Mouse (Mus musculus) heart, postnatal 10 days (tissue): ENCODE measurements around the gene Col16a1. TPM values are rescaled to one million over a fixed set of nuclear protein-coding genes. Genes with fewer than 3 reads are reported as not detected.
A peak's percentile ranks its signal among the peaks of the same experiment; 100 is the strongest.

Experiments used
- DNase-seq, 2 experiments: peaks; one replicate each; pipeline ENCODE4 v3.0.0; 2021
- intact Hi-C: fragments of 180-260 bp; cut with DNase I; formaldehyde crosslinking; loops from one replicate; pipeline ENCODE4 v1.15.1; 2025
- total RNA-seq, 2 experiments: library from RNA; stranded (reverse); gene quantifications; 2 replicates each; pipeline ENCODE4 v1.2.3; 2021

The Col16a1 gene
- 10 to 100 TPM; 24.6 to 25.4 TPM for total RNA-seq

- peak; percentile 95 for DNase-seq
- intact Hi-C loops: no loop called here
These were observed at the start of gene Col16a1 for GRCm38 (mm10) chr4:130047331-130048202. Gene Col16a1, plus strand, starts transcription at chr4:130047840.

DNA sequence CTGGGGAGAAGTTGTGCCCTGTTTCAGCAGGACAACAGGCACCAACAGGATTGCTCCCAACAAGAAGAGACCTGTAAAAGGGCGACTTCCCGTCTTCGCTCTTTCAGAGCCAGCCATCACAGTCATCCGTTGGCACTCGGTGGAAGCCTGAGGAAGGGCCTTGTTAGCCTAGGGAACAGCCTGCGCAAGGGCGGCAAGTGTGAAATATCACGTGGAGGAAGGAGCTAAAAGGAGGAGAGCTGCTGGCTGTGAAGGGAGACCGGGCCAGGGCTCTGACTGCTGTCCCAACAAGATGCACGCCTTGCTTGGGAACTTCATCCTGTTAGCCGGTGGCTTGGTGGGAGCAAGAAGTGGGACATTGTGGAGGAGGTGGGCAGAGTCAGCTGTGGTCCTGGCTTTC lies 49.5 kb upstream of the Col16a1 start:
- intact Hi-C loops: no loop called here
- DNase-seq: no peak

GRCm38 (mm10) chr4:130001710-130002109 lies 45.9 kb upstream of the Col16a1 start:
- intact Hi-C loops: no loop called here

GRCm38 (mm10) chr4:130002157-130002556 lies 45.5 kb upstream of the Col16a1 start:
- intact Hi-C loops: no loop called here
- no peak for DNase-seq

More at GRCm38 (mm10) chr4:130001710-130002109, 45.9 kb upstream of the Col16a1 start:
- DNase-seq: no peak

- intact Hi-C loops: no loop called here
- DNase-seq: peak in 1 of 2 experiments; percentile 32
These were observed 42.0 kb upstream of the Col16a1 start for GRCm38 (mm10) chr4:130005593-130005992.

GRCm38 (mm10) chr4:130006533-130006932 lies 41.1 kb upstream of the Col16a1 start:
- no peak for DNase-seq
- intact Hi-C loops: no loop called here

- DNase-seq: no peak
- intact Hi-C loops: no loop called here
These were observed 38.6 kb upstream of the Col16a1 start for GRCm38 (mm10) chr4:130009043-130009442.

DNA sequence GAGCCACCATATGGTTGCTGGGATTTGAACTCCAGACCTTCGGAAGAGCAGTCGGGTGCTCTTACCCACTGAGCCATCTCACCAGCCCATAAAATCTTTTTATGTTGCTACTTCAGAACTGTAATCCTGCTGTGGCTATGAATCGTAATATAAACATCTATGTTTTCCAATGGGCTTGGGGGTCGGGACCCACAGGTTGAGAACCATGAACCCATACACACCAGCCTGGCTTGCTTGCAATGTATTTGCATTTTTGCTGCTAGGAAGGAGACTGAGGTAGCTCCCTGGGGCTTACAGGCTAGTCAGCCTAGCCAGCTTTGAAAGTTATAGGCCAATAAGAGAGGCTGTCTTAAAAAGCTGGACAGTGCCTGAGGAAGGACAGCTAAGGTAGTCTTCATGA lies 36.9 kb upstream of the Col16a1 start:
- intact Hi-C loops: no loop called here
- DNase-seq: no peak

GRCm38 (mm10) chr4:130012234-130012633 lies 35.4 kb upstream of the Col16a1 start:
- intact Hi-C loops: no loop called here
- DNase-seq: no peak

DNA sequence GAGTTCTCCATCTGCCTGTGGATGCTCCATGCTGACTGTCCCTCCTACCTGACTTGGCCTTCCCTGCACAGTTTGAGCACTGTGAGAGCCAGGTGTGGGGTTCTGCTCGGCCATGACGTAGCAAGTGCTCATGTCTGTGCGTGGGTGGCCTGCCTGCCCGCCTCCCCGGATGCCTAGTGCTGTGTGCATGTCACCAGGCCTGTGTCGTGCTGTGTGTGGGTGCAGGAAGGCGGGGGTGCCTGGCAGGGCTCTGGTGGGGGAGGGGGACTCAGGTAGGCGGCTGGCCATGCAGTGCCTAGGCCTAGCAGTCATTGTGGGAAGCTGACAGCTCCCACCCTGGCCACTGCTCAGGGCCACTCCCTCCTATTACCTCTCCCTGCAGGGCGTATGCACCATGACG lies 34.5 kb upstream of the Col16a1 start:
- intact Hi-C loops: no loop called here
- DNase-seq: no peak

GRCm38 (mm10) chr4:130016010-130016409 lies 31.6 kb upstream of the Col16a1 start:
- intact Hi-C loops: no loop called here

DNA sequence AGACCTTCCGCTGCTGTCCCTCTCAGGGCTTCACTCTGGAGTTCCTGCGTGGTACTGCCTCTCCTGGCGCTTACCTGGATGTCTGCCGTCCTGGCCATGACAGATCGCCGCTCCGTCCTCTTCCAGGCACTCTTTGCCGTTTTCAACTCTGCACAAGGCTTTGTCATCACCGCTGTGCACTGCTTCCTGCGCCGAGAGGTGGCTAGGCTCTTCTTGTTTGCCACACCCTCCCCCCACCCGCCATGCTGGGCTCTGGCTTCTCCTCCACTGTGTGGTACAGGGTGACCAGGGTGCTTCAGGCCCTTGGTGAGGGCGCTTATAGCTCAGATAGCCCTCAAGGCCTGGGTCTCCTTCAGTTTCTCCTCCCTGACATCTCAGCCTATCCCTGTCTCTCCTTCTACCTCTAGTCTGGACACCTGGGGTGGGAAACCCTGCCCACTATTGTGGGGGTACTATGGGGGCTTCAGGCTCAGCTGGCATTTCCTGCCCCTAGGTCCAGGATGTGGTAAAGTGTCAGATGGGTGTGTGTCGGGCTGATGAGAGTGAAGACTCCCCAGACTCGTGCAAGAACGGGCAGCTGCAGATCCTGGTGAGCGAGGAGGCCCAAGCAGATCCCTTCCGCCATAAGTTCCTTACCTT lies 30.5 kb upstream of the Col16a1 start:
- DNase-seq: no peak
- intact Hi-C loops: no loop called here

More at GRCm38 (mm10) chr4:130016010-130016409, 31.6 kb upstream of the Col16a1 start:
- no peak for DNase-seq

DNA sequence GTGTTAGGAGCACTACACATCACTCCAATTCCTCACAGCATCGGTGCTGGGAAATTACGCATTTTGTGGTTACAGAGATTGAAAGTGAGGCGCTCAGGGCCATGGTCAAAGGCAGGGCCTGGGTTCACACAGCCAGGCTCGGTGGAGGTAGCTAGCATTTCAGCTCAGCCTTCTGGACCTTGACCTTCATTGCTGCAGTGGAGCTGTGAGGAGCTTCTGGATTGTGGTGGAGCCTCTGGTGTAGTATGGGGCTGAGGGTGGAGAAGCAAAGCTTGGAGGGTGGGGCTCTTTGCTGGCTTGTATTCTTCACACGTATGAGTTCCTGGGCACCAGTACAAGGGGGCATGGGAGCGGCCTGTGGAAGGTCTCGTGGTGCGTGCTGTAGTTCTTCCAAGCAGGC lies 24.7 kb upstream of the Col16a1 start:
- intact Hi-C loops: no loop called here
- DNase-seq: no peak

GRCm38 (mm10) chr4:130023511-130024231 lies 24.0 kb upstream of the Col16a1 start:
- intact Hi-C loops: no loop called here
- DNase-seq: no peak

DNA sequence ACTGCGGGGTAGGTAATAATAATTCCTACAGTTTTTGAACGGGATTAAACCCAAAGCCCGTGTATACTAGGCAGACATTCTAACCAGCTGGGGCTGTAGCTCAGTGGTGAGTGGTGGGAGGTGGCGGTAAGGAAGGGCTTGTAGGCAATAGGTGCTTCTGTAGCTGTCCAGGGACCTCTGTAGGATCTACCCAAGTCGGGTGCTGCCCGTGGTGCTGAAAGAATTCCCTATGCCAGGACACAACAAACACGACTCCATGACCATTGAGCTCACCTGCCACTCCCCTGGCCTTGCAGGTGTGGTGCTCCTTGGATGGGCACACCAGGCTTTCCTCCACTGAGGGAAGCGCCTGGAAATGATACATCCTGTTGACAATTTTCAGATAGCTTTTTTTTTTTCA lies 22.1 kb upstream of the Col16a1 start:
- no peak for DNase-seq
- intact Hi-C loops: no loop called here

- intact Hi-C loops: no loop called here
These were observed 16.5 kb upstream of the Col16a1 start for GRCm38 (mm10) chr4:130031146-130031545.

DNA sequence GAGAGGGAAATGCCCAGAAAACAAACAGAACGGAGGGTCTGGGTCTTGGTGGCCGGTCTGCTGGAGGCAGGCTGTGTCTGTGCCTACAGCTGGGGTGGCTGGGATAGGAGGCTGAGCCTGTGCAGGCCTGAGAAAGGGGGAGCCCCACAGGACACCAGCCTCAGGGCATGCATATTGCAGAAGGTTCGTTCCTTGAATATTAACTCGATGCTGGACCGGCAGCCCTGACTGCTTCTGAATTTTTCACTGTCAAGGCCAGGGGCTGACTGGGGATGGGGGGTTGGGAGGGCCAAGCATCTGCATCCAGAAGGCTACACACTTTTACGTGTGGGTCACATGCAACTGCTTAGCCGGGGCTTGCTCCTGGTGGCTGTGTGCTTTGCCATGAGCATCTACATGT lies 14.1 kb upstream of the Col16a1 start:
- DNase-seq: no peak
- intact Hi-C loops: no loop called here

More at GRCm38 (mm10) chr4:130031146-130031545, 16.5 kb upstream of the Col16a1 start:
- no peak for DNase-seq

DNA sequence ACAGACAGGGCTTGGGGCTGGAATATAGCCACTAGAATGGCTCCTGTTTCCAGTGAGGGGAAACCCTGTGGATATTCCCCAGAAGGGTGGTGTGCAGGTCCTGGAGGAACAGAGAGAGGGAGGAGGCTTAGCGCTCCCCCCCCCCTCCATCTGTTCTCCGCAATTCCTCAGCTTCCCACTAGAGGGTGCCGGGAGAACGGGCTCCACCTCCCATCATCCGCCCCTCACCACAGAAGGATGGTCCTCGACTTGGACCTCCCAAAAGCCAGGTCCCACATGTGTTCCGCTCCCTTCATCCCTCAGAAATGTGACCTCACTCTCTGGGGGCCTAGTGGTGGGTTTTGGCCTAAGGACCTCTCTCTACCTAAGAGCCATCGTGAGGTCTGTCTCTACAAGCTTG lies 11.5 kb upstream of the Col16a1 start:
- peak; percentile 64 to 72 for DNase-seq
- intact Hi-C loops: loop anchor here (1.0 to 2.0 kb wide), 2 partner anchors 51 to 153 kb away; no protein-coding TSS in a partner anchor

DNA sequence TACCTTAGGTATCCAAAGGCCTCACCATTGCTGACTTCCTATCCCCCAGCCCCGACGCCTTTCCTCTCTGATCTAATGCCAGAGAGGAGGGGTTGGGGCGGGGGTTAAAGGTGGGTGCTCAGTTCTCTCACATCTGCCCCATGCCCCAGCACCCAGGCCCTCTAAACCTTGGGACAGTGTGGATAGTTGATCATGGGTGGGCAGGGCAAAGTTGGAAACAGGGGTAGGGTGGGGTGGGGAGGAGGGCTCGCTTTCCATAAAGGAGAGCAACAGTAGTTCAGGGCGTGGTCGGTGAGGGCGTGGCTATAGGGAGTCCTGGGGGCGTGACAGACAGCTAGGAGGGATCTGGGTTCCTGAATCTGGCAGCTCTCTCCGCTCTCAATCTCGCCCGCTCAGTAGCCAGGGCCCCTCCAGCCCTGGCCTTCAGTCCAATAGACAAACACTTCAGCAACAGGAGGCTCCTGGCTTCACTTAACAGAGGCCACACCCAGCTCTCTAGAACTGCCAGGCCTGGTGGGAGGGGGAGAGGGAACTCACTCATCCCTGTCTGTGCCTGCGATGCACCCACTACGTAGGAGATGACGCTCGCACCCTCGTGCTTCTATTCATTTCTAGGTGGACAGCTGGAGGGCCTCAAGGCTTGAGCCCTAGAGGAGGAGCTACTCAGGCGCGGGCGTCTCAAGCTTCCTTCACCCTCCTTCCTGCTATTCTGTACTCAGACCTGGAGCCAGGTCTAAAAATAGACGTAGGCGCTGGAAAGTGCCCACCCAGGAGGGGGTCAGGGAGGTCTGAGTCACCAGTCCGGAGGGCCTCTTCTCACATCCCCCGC lies 10.9 kb upstream of the Col16a1 start:
- peak; percentile 81 to 84 for DNase-seq
- intact Hi-C loops: loop anchor here (1.0 to 2.0 kb wide), 2 partner anchors 51 to 152 kb away; no protein-coding TSS in a partner anchor

DNA sequence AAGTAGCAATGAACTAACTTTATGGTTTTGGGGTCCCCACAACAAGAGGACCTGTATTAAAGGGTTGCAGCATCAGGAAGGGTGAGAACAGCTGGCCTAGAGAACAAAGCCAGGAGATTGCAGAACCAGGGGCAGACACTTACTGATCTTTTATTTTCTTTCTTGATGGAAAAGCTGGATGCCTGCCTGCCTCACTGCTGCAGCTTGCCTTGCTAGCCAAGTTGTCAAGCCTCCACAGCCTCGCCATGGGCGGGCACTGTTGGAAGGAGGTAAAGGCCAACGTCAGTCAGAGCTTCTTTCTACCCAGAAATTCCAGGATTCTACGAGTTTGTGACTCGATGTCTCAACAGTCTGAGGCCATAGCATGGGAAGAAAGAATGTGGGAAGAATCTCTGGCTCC lies 8.3 kb upstream of the Col16a1 start:
- intact Hi-C loops: no loop called here

More for the DNA sequence above, 8.3 kb upstream of the Col16a1 start:
- DNase-seq: no peak
